Mouse (Mus musculus): ENCODE measurements around the gene Utp18.
"Not testable (repeated sequence)": the region's sequence is repeated elsewhere in the genome, so short reads cannot be mapped to it uniquely, and the experiment has no call there.

The Utp18 gene

DNA sequence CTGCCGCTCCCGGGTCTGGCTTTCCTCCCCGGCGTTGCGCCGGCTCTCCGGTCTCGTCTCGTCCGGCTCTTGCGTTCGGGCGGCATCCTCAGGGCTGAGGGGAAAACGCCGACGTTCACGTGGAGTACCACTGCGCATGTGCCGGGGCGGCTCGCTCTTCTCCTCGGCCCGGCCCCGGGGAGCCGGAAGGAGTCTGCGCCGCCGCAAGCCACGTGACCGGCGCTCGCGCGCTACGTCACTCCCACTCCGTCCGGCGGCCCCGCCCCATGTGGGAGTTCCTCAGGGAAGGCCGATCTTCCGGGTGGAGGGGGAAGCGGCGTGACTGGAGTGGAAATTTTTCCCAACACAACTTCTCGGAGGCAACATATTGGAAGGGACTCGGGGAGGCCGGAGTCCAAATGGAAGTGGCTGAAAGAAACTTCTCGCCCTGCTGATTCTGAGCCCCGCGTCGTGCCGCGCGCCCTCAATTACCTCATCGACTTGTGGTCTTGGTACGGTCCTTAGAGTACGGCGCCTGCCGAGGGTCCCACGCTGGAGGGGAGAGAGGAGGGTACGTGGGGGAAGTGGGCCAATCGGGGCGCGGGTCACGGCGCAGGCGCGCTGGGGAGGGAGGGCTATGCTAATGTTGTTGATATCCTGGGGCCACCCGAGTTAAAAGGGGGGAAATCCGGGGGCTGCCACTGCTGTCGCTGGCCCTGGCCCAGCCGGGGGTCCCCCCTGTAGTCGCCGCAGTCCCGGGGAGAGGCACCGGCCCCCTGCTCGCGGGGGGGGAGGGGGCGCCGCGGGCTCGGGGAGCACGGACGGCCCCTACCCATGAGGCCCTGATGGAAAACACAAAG is at the start of gene Utp18, which contains the start of gene Mbtd1:
TSS of gene Utp18 (minus strand) at position 195 of the 839 bp plus-strand sequence.
TSS of gene Mbtd1 (plus strand) at position 281 of the 839 bp plus-strand sequence.
- DNase-seq (ENCODE audit: low read depth in 1 of 2, low spot score in 2 of 2): peak; percentile 96 to 99

DNA sequence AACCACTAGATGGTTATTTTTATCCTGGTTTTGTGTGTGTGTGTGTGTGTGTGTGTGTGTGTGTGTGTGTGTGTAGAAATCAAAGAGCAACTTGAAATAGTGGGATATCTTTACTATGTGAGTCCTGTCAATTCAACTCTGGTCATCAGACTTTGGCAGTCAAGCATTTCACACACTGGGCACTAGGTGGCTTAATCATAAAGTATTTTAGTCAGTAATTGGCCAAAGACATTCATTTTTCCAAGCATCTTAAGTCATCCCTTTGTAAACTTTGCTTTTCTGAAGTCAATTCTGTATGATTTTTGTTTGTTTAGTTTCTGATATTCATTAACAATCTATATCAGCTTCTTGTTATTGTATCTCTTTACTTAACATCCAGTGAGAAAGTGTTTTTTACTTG is 43.5 kb upstream of the Utp18 start:
- no peak for DNase-seq (ENCODE audit: low read depth in 1 of 2, low spot score in 2 of 2)

DNA sequence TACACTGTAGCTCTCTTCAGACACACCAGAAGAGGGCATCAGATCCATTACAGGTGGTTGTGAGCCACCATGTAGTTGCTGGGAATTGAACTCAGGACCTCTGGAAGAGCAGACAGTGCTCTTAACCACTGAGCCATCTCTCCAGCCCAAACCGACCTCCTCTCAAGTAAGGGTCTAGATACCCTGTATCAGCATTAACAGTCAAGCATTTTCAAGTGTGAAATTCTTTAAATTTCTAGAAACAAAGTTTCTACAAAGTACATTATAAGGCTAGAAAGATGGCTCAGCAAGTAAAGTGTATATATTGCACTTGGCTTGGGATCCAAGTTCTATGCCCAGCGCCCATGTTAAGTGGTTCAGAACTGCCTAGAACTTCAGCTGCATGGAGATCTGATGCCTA is 29.5 kb upstream of the Utp18 start:
- not testable (repeated sequence) for DNase-seq (ENCODE audit: low read depth in 1 of 2, low spot score in 2 of 2)

DNA sequence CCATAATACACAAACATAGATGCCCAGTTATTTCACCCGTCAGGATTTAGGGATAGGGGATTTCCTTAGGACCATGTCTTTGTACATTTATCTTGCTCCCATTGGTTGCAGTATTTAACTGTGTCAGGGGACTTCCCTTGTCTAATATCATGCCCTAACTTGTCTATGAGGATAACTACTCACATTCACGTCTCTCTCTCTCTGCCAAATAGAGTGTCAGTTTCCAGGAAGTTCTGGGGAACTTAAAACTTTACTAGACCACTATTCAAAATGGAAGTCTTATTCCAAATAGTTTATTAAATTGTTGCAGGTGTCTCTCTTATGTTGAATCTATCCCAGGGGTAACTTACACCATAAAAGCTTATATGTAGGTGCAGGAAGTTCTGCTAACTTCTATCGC is 26.0 kb upstream of the Utp18 start:
- DNase-seq (ENCODE audit: low read depth in 1 of 2, low spot score in 2 of 2): no peak

DNA sequence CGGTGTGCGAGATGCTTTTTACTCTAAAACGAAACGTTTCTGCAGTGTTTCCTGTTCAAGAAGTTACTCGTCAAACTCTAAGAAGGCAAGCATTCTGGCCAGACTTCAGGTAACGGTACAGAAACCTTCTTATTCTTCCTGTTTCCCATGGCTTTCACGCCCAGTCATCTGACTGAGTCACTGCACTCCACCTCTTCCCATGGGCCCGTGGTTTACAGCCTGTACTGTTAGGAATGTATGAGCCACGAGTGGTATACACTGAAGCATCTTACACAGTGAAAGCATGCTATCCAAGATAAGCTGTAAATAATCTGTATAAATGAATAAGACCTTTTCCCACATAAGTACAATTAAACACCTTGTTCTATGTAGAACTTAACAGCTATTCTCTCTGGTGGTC is 23.3 kb upstream of the Utp18 start:
- DNase-seq (ENCODE audit: low read depth in 1 of 2, low spot score in 2 of 2): no peak

DNA sequence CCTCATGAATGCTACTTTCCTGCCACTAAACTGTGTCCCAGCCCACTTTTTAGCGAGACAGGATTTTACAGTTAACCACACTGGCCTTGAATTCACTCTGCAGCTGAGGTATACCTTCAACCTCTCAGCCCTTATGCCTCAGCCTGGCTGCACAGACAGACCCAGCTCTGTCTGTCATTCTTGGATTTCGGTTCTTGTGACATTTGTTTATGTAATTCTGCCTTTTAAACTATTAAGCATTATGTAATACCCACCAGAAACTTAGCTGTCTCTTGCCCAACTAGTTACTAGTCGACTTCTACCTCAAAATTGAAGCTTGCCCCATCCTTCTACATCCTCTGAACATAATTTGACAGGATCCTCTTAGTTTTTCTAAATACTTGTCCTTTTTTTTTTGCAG is 22.3 kb upstream of the Utp18 start:
- no peak for DNase-seq (ENCODE audit: low read depth in 1 of 2, low spot score in 2 of 2)

DNA sequence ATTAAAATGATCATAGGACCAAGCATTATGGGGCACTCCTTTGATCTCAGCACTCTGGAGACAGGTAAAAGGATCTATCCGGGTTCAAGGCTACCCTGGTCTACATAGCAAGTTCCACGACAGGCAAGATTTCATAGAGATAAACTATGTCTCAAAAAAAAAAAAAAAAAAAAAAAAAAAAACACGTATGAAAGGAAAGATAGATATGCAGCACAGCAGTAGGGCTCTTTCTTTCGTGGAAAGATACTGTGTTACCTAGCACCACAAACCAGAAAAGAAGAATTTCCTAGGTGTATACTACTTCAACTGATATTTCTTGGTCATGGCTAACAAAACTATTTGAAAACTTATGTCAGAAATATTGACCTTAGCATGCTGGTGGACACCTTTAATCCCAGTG is 21.3 kb upstream of the Utp18 start:
- DNase-seq (ENCODE audit: low read depth in 1 of 2, low spot score in 2 of 2): no peak

DNA sequence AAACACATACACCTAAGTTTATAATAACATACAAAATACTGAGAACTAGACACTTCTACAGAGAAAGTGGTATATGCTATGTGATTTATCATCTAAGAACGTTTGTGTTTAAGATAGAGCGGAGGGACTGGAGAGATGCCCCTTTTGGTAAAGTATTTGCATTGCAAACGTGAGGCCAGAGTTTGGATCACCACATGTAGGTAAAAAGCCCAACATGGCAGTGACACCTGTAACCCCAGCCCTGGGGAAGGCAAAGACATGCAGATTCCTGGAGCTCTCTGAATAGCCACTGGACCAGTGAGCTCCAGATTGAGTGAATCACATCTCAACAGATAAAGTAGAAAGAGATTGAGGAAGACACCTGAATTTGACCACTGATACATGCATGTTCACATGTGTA is 12.2 kb upstream of the Utp18 start:
- DNase-seq (ENCODE audit: low read depth in 1 of 2, low spot score in 2 of 2): no peak

DNA sequence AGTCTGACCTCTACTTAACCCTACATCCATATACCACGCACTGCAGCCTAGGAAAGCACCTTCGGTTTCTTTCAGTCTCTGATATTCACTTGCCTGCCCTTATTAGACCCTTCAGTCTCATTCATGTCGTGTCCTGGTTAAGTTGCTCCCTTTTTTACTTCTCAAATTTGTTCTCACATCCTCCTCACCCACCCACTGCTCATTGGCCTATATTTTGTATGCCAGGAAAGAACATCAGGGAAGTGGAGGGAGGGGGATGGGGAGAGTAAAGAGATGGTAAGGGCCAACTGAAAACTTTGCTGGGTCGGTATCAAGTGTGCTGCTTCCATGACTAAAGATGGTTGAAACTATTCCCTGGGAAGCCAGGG is 1.5 kb upstream of the Utp18 start:
- DNase-seq (ENCODE audit: low read depth in 1 of 2, low spot score in 2 of 2): peak; percentile 13 to 40

DNA sequence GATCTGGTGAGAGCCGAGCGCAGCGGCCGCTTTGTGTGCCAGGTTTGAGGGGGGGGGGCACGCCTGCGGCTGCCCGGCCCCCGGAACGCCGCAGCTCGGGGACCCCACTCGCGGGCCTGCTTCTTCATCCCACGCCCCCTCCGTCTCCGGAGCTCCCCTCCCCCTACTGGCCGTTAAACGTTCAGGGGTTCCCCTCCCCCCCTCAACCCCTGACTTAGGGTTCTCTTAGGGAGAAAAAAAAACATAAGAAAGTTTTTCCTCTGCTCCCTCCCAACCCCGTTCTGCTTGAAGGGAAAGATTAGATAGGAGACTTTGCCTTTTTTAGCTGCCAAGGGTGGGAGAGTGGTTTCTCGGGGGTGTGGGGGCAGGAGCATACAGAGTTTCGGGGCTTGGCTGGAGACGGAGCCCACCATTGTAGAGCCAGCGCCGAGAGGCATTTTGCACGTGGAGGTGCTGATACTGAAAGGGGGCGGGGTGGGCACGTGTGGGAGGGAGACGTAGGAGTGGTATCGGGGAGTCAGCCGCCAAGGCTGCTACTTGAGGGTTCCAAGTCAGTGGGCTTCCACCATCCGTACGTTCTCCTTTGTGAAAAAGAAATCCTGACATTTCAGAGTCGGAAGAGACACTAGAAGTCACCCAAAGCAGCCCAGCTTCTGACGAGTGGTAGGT is 979 bp upstream of the Utp18 start:
- DNase-seq (ENCODE audit: low read depth in 1 of 2, low spot score in 2 of 2): no peak

DNA sequence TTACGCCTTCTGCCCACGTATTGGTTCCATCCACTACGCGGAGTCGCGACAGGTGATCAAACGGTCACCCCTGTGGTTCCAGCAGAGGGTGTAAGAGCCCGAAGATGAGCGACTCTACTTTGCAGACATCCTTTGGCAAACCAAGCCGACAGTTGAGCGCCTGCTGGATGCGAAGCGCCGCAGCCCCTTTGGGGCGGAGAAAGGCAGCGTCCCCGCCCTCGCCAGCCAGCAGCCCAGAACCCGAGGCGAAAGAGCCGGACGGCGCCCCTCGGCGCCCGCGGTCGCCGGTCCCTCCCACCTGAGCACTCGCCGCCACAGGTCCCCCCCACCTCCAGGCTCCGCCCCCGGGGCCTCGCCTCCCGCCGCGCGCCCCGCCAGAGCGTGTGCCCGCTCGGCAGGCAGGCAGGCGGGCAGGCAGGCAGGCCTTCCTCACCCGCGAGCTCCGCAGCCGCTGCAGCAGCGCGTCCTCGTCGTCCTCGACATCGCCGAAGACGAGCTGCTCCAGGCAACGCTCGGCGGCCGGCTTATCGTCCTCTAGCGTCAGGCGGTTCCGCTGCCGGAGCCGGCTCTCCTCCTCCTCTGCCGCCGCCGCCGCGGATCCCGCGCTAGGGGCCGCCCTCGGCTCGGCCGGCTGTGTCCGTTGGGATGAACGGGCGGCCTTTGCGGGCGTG is 530 bp downstream of the Utp18 start:
- peak in 1 of 2 experiments; percentile 43 for DNase-seq (ENCODE audit: low read depth in 1 of 2, low spot score in 2 of 2)

DNA sequence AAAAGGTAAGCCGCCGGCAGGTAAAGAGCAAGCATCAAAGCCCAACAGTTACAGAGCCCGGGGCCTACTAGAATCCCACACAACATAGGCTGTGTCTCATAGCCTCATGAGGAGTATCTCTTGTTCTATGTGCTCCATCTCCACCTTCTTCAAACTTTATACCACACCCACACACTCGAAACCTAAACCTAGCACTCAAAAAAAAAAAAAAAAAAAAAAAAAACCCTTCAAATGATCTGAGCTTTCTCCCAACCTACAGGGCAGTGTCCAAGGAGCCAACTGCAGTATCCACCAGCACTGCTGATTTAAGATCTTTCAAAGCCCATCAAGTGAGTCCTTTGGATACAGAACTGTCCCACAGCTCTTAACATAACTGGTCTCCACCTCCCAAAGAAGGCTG is 1.5 kb downstream of the Utp18 start:
- no peak for DNase-seq (ENCODE audit: low read depth in 1 of 2, low spot score in 2 of 2)

DNA sequence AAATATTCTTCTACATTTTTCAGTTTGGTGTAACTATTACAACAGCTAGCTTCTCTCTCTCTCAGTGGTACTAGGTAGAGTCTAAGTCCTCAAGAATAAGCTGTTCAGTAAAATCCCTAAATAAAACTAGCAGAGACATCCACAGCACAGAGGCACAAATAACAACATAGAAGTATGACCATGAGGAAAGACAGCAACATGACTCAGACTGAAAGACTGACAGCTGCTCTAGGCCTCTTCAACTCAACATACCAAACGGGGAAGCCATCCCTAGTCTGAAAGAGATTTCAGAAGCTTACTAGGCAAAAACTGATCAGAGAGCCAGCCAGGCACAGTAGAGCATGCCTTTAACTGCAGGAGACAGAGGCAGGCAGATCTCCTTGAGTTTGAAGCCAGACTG is 22.9 kb downstream of the Utp18 start:
- no peak for DNase-seq (ENCODE audit: low read depth in 1 of 2, low spot score in 2 of 2)

DNA sequence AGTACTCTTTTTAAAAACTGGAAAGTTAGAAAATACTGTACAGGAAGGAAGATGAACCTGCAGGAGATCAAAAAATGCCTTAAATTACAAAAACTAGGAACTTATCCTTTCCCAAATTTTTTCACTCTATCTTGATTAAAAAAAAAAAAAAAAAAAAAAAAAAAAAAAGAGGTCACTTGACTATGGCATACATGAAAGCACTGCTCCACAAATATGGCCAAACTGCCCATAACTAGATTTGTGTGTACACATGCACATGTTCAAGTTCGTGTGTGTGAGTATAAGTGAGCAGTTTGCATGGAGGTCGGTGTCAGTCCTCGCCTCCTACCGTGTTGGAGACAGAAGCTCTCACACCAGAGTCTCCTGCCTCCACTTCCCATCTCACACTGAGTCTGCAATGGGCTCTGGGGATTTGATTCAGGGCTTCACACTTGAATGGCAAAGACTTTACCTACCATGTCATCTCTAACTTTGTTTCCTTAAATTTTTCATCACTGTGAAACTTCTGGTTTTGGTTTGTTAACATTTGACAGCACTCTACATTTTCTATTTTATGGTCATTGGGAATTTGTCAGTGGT is 23.4 kb downstream of the Utp18 start:
- no peak for DNase-seq (ENCODE audit: low read depth in 1 of 2, low spot score in 2 of 2)

DNA sequence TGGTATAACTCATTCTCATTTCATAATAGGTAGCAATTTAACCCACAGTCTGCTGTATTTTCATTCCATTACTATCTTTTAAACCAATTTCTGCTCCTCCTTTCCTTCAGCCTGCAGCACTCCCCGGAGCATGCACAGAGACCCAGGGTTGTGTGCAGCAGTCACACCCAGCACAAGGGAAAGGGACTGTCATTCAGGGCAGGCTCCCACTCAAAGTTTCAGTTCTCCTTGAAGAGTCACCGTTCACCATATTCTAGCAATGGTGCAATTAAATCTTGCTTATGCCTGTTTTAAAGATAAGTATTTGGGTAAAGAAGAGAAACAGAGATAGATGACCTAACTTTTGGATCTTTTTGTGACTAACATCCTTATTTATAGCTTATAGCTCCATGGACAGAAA is 24.4 kb downstream of the Utp18 start:
- DNase-seq (ENCODE audit: low read depth in 1 of 2, low spot score in 2 of 2): peak; percentile 7 to 18

DNA sequence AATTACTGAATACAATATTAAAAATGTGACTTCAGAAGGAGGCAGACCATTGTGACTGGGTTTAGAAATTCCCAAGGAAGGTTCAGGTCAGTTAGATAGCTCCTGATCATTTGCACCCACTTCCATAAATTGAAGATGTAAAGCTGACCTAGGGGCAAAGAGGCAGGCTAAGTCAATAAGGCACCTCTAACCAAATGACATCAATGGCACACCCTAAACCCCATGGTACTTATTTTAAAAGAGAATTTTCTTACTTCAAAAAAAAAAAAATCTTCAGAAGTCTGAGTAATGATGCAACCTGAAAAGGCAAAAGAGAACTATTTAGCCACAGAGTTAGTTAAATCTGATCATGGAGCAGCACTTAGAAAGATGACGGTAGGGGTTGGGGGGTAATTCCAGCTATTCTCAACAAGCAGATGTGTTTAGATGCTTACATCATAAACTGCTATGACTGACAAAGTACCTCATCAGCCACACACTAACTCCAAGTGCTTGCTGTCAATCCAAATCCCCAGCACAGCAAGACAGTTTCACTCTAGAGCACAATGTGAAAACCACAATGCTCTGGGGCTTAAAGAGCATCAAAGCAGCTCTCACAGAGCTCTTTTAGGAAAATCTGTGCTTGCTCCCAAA is 24.9 kb downstream of the Utp18 start:
- no peak for DNase-seq (ENCODE audit: low read depth in 1 of 2, low spot score in 2 of 2)

DNA sequence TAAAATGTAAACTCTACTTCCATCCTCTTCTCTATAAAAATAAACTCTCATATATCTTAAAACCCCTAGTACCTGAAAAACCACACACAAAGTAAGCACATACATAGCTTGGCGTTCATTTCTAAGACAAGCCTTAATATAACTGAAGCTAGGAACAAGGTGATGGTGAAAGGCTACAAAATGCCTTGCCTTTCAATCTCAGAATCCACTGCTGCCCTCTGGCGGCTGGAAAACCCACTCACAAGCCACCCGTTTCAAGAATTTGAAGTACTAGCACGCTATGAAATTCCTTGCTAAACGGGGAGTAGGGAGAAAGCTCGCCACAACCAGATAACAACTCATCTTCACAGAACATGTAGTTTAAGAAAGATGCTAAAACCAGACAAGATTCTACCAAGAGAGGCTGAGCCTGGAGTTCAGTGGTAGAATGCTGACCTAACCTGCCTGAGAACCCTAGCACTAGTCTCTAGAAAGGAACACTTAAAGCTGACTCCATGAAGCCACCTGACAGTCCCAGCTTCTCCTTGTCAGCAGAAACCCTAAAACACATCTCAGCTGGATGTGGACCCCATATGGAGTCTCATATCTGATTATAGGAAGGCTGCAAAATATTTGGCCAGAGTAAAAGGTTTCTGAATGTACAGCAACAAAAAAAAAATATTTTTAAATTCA is 29.1 kb downstream of the Utp18 start:
- peak; percentile 8 to 40 for DNase-seq (ENCODE audit: low read depth in 1 of 2, low spot score in 2 of 2)

DNA sequence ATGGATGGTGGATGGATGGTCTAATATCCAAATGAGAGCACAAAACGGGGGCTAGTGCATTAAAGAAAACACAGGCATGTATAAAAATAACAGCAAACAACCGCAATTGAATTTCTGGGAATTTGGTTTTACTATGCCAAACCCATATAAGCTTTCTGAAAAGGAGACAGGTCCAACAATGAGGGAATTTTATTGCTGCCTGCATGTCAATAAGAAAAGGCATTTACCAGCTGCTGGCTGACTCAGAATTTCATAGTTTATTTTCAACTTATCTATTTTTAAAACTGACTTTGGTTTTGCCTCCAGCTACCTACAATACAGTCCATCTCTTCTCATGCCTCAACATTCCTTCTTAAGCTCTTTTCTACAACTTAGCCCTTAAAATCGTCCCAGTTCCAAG is 33.0 kb downstream of the Utp18 start:
- DNase-seq (ENCODE audit: low read depth in 1 of 2, low spot score in 2 of 2): no peak

DNA sequence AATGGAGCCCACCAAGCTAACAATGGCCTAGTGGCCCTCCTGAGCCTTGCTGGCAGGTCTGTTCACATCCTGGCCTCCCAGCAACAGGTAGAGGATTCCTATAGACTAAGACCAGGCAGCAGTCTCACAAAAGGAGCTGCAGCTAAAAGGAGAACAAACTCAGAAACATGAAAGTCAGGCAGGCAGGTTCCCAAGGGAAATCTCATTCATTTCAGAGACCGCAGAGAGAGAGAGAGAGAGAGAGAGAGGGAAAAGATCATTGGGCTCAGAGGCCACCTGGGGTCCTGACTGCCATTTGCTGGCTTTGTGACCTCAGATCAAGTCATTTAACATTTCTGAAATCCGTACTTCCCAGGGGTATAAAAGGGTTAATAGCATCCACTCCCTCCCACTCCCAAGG is 38.2 kb downstream of the Utp18 start:
- DNase-seq (ENCODE audit: low read depth in 1 of 2, low spot score in 2 of 2): no peak

DNA sequence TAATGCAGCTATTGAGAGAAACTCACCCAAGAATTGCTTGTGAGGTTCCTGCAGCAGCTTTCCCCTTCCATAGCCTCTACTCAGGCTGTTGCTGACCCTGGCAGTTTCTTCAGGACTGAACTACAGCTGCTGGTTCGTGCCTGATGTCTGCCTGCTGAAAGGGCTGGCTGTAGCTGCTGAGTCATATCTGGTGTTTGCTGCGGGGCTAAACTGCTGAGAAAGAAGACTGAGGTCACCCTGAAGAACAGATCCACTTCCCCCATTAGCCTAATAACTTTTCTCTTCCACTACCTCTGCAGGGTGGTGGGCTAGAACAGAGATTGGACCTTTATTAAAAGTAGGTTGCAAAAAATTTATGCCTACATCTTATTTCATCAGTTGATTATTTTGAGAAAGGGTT is 49.8 kb downstream of the Utp18 start:
- DNase-seq (ENCODE audit: low read depth in 1 of 2, low spot score in 2 of 2): no peak

DNA sequence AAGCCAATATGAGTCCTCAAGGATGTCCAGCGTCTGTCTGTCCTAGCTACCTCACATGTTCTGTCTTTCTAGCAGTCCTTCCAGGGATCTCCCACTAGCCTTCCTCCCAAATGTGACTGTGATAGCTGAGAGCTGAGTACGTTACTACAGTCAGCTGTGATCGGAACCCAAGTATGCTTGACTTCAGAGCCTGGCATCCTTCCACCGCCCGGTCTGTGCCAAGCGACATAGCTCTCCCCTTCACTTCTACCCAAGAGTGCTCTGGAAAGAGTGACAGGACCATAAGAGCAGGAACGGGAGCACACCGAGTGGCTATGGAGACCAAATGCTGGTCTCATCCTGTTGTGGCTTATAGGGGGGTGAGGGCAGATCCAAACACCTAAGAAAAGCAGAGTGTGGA is 55.6 kb downstream of the Utp18 start:
- DNase-seq (ENCODE audit: low read depth in 1 of 2, low spot score in 2 of 2): no peak

All from monocyte, adult 2 months (primary cell).